ENCODE assay signal across 19 mouse cellular contexts in genomic region chr11:108299913-108300312, GRCm38 (mm10). TPM values are rescaled to one million over a fixed set of nuclear protein-coding genes. Genes with fewer than 3 reads are reported as not detected.
DNase-seq lines count a peak whose midpoint lies in the region; ATAC-seq and TF ChIP-seq lines count a peak whose summit lies in the region.
"Had no signal": no experiment of that assay in that cellular context is flagged by ENCODE, and none has a peak within 500 bp of the region (broad histone marks: within the 10 kb centered on the region; RNA-seq: fewer than 3 reads in every experiment).

No protein-coding gene starts in this region.

- no peak overlapping the region for H3K4me2 ChIP-seq in intestine, embryonic 15.5 days (replicated peaks)
- no peak overlapping the region for H3K4me2 ChIP-seq in intestine, postnatal 0 days (replicated peaks; ENCODE audit: low read depth)
- no peak overlapping the region for H3K4me2 ChIP-seq in neural tube, embryonic 15.5 days
- no peak overlapping the region for H3K4me2 ChIP-seq in stomach, embryonic 16.5 days (ENCODE audit: low read depth, low read length)
- H3K4me2 ChIP-seq: forebrain, embryonic 12.5 days; heart, embryonic 15.5 days; limb, embryonic 12.5 days; neural tube, embryonic 13.5 days had no signal

- ATAC-seq in intestine, embryonic 15.5 days, result peak; percentile 55; the same call in 1 of the 2 replicates
- no peak for ATAC-seq in intestine, postnatal 0 days
- ATAC-seq in neural tube, embryonic 15.5 days (ENCODE audit: low FRiP score), result 0 out of 2 replicates have a peak, but pooled peaks have one; percentile 17
- peak; percentile 19; the same call in 1 of the 2 replicates for ATAC-seq in stomach, embryonic 16.5 days (ENCODE audit: insufficient read depth, low FRiP score)
- ATAC-seq: hindbrain, postnatal 0 days; liver, postnatal 0 days had no signal

- intact Hi-C loops in gastrocnemius, postnatal 14 days (cut with DNase I; ENCODE audit: low total_unique reads), result no loop called here

- no peaks in the 10 kb centered on the region for H3K9me3 ChIP-seq in intestine, embryonic 15.5 days
- no peaks in the 10 kb centered on the region for H3K9me3 ChIP-seq in intestine, postnatal 0 days (ENCODE audit: control insufficient read depth)
- H3K9me3 ChIP-seq in neural tube, embryonic 15.5 days (replicated peaks), result no peaks in the 10 kb centered on the region
- no peaks in the 10 kb centered on the region for H3K9me3 ChIP-seq in stomach, embryonic 16.5 days (replicated peaks; ENCODE audit: control insufficient read depth, low read length)
- H3K9me3 ChIP-seq: forebrain, embryonic 12.5 days; heart, embryonic 15.5 days; limb, embryonic 12.5 days; neural tube, embryonic 13.5 days had no signal

- H3K4me1 ChIP-seq in intestine, embryonic 15.5 days (replicated peaks), result peaks cover 12% of the 10 kb centered on the region; the same call in 1 of the 2 replicates
- H3K4me1 ChIP-seq in intestine, postnatal 0 days (replicated peaks; ENCODE audit: control insufficient read depth, insufficient read depth, low read length), result peaks cover 12% of the 10 kb centered on the region; the same call in 1 of the 2 replicates
- peaks cover 35% of the 10 kb centered on the region for H3K4me1 ChIP-seq in neural tube, embryonic 15.5 days
- H3K4me1 ChIP-seq in stomach, embryonic 16.5 days (ENCODE audit: control insufficient read depth, insufficient read depth, low read length), result peaks cover 13% of the 10 kb centered on the region; the same call in 1 of the 2 replicates

- H3K4me3 ChIP-seq in intestine, embryonic 15.5 days (replicated peaks), result no peak overlapping the region
- no peak overlapping the region for H3K4me3 ChIP-seq in intestine, postnatal 0 days (ENCODE audit: low read depth, low read length)
- no peak overlapping the region for H3K4me3 ChIP-seq in neural tube, embryonic 15.5 days (replicated peaks)
- no peak overlapping the region for H3K4me3 ChIP-seq in stomach, embryonic 16.5 days (replicated peaks; ENCODE audit: low read length)
- H3K4me3 ChIP-seq: forebrain, embryonic 12.5 days; heart, embryonic 15.5 days; left cerebral cortex, adult 2 months; limb, embryonic 12.5 days; neural tube, embryonic 13.5 days had no signal

- no peaks in the 10 kb centered on the region for H3K27me3 ChIP-seq in intestine, embryonic 15.5 days (replicated peaks)
- no peaks in the 10 kb centered on the region for H3K27me3 ChIP-seq in intestine, postnatal 0 days (replicated peaks; ENCODE audit: control insufficient read depth, insufficient read depth, low read length)
- H3K27me3 ChIP-seq in neural tube, embryonic 15.5 days (replicated peaks), result no peaks in the 10 kb centered on the region
- no peaks in the 10 kb centered on the region for H3K27me3 ChIP-seq in stomach, embryonic 16.5 days (ENCODE audit: control insufficient read depth, insufficient read depth, low read length)
- H3K27me3 ChIP-seq: forebrain, embryonic 12.5 days; heart, embryonic 15.5 days; limb, embryonic 12.5 days; neural tube, embryonic 13.5 days had no signal

- H3K27ac ChIP-seq in intestine, embryonic 15.5 days, result no peak overlapping the region
- no peak overlapping the region for H3K27ac ChIP-seq in intestine, postnatal 0 days (ENCODE audit: low read depth, low read length)
- no peak overlapping the region for H3K27ac ChIP-seq in neural tube, embryonic 15.5 days (replicated peaks)
- H3K27ac ChIP-seq in stomach, embryonic 16.5 days (ENCODE audit: low read length), result no peak overlapping the region; the same call in 1 of the 2 replicates
- H3K27ac ChIP-seq: forebrain, embryonic 12.5 days; heart, embryonic 15.5 days; hindbrain, postnatal 0 days; left cerebral cortex, adult 2 months; limb, embryonic 12.5 days; neural tube, embryonic 13.5 days had no signal

- H3K9ac ChIP-seq in intestine, embryonic 15.5 days, result no peak overlapping the region
- no peak overlapping the region for H3K9ac ChIP-seq in intestine, postnatal 0 days (ENCODE audit: low read depth, low read length)
- no peak overlapping the region; the same call in 1 of the 2 replicates for H3K9ac ChIP-seq in neural tube, embryonic 15.5 days (replicated peaks)
- no peak overlapping the region for H3K9ac ChIP-seq in stomach, embryonic 16.5 days (ENCODE audit: low read length)
- H3K9ac ChIP-seq: forebrain, embryonic 12.5 days; heart, embryonic 15.5 days; limb, embryonic 12.5 days; liver, postnatal 0 days; neural tube, embryonic 13.5 days had no signal

- DNase-seq in neural tube, embryonic 10.5 days (ENCODE audit: extremely low spot score, low spot score), result no peak
- peak; percentile 60 for DNase-seq in gastrocnemius, postnatal 14 days
- no peak for DNase-seq in right cerebral cortex, postnatal 14 days
- DNase-seq: adrenal gland, adult 2 months; kidney, adult 8-10 months; liver, postnatal 0 days; thymus, postnatal 36 days had no signal

- H3K36me3 ChIP-seq in intestine, embryonic 15.5 days, result no peaks in the 10 kb centered on the region
- H3K36me3 ChIP-seq in intestine, postnatal 0 days (ENCODE audit: control insufficient read depth, insufficient read depth), result no peaks in the 10 kb centered on the region
- H3K36me3 ChIP-seq in neural tube, embryonic 15.5 days, result no peaks in the 10 kb centered on the region
- H3K36me3 ChIP-seq in stomach, embryonic 16.5 days (ENCODE audit: control insufficient read depth, insufficient read depth, low read length), result no peaks in the 10 kb centered on the region
- H3K36me3 ChIP-seq: forebrain, embryonic 12.5 days; heart, embryonic 15.5 days; limb, embryonic 12.5 days; neural tube, embryonic 13.5 days had no signal

- 64% methylated on average over 10 of the region's 10 CpGs for WGBS in intestine, embryonic 15.5 days
- WGBS in intestine, postnatal 0 days, result 80% methylated on average over 10 of the region's 10 CpGs
- 83% methylated on average over 10 of the region's 10 CpGs for WGBS in neural tube, embryonic 15.5 days
- WGBS in stomach, embryonic 16.5 days, result 65% methylated on average over 10 of the region's 10 CpGs

- TF ChIP-seq CTCF in intestine, postnatal 0 days (IDR thresholded peaks at IDR 0.05; ENCODE audit: low read depth), result no peak

RNA-seq across cellular contexts. Expression of gene Apoh, which starts 43.2 kb away (rescaled TPM):
- 5.3 and 7.5 TPM in 2 replicates for polyA plus RNA-seq in intestine, embryonic 15.5 days (2015; fragmentation: Nextera tagmentation; extraction: Ambion mirVana)
- polyA plus RNA-seq in intestine, postnatal 0 days (2015; fragmentation: Nextera tagmentation; extraction: Ambion mirVana), result 0.77 and 0.94 TPM in 2 replicates
- 0.42 and 1.2 TPM in 2 replicates for polyA plus RNA-seq in neural tube, embryonic 15.5 days (2015; fragmentation: Nextera tagmentation; extraction: Ambion mirVana)
- 1 to 10 TPM in 1 of 2 experiments, under 1 TPM in 1; 0.42 to 1.3 TPM for total RNA-seq in gastrocnemius, postnatal 14 days (2021)
- 22.7 and 27.2 TPM in 2 replicates for polyA plus RNA-seq in stomach, embryonic 16.5 days (2015; fragmentation: Nextera tagmentation; extraction: Ambion mirVana)
- total RNA-seq: ES-E14; hindbrain, postnatal 0 days; megakaryocyte, adult 5-6 weeks had no signal
- polyA plus RNA-seq: forebrain, embryonic 12.5 days; limb, embryonic 12.5 days had no signal

RNA-seq across cellular contexts. Expression of gene Prkca, which starts 43.8 kb away (rescaled TPM):
- polyA plus RNA-seq in intestine, embryonic 15.5 days (2015; fragmentation: Nextera tagmentation; extraction: Ambion mirVana), result 19.1 and 22.0 TPM in 2 replicates
- 14.5 and 15.0 TPM in 2 replicates for polyA plus RNA-seq in intestine, postnatal 0 days (2015; fragmentation: Nextera tagmentation; extraction: Ambion mirVana)
- 9.1 and 10.6 TPM in 2 replicates for polyA plus RNA-seq in neural tube, embryonic 15.5 days (2015; fragmentation: Nextera tagmentation; extraction: Ambion mirVana)
- total RNA-seq in gastrocnemius, postnatal 14 days (2021), result 10 to 100 TPM; 41.4 to 42.5 TPM
- 6.5 and 6.9 TPM in 2 replicates for polyA plus RNA-seq in stomach, embryonic 16.5 days (2015; fragmentation: Nextera tagmentation; extraction: Ambion mirVana)
